Comparison of ENCODE assay signal across 8 mouse cellular contexts in genomic region chr11:109610795-109611302, GRCm38 (mm10). TPM values are rescaled to one million over a fixed set of nuclear protein-coding genes. Genes with fewer than 3 reads are reported as not detected.
A peak's percentile ranks its signal among the peaks of the same experiment; 100 is the strongest.
DNase-seq lines count a peak whose midpoint lies in the region; ATAC-seq and TF ChIP-seq lines count a peak whose summit lies in the region.

No protein-coding gene starts in this region.

- H3K9me3 ChIP-seq in hindbrain, postnatal 0 days (ENCODE audit: low read length) = no peaks in the 10 kb centered on the region

- H3K9ac ChIP-seq in hindbrain, postnatal 0 days (replicated peaks; ENCODE audit: low read length) = peak overlapping the region; percentile 86

- TF ChIP-seq CTCF in layer of hippocampus, adult 2 months (conservative IDR thresholded peaks at IDR 0.05) = peak; percentile 30
- peak; percentile 56 for TF ChIP-seq CTCF in hindbrain, postnatal 0 days (IDR thresholded peaks at IDR 0.05; ENCODE audit: low read depth)

- H3K4me3 ChIP-seq in layer of hippocampus, adult 2 months = peak overlapping the region; percentile 98
- peak overlapping the region; percentile 79 for H3K4me3 ChIP-seq in hindbrain, postnatal 0 days (ENCODE audit: low read length)

- WGBS in hindbrain, postnatal 0 days = under 1% methylated on average over 26 of the region's 26 CpGs

- H3K4me1 ChIP-seq in hindbrain, postnatal 0 days (ENCODE audit: insufficient read depth, low read length) = no peaks in the 10 kb centered on the region; the same call in 1 of the 2 replicates

- peak in 1 of 2 experiments; percentile 15 for DNase-seq in layer of hippocampus, adult 2 months (ENCODE audit: low spot score in 2 of 2)
- no peak for DNase-seq in layer of hippocampus, postnatal 10 days (ENCODE audit: low spot score in 2 of 2)
- DNase-seq in hindbrain, postnatal 0 days (ENCODE audit: low spot score) = no peak
- DNase-seq in layer of hippocampus, postnatal 36 days = no peak
- no peak for DNase-seq in kidney, postnatal 4 days
- DNase-seq in cerebellum, adult 18-20 months = no peak

- ATAC-seq in common myeloid progenitor, adult 5-6 weeks (replicated peaks; ENCODE audit: low read depth, poor library complexity, severe bottlenecking) = peak; percentile 5; the same call in 1 of the 2 replicates
- no peak for ATAC-seq in hindbrain, postnatal 0 days
- peak; percentile 0; the same call in 1 of the 2 replicates for ATAC-seq in monocyte, adult 5-6 weeks (replicated peaks; ENCODE audit: insufficient number of reproducible peaks, low FRiP score, low TSS enrichment, poor library complexity, severe bottlenecking)

- no peaks in the 10 kb centered on the region for H3K36me3 ChIP-seq in hindbrain, postnatal 0 days (ENCODE audit: insufficient read depth, low read length)

- no peaks in the 10 kb centered on the region for H3K27me3 ChIP-seq in hindbrain, postnatal 0 days (ENCODE audit: insufficient read depth, low read length)

- peak overlapping the region; percentile 96 for H3K27ac ChIP-seq in layer of hippocampus, adult 2 months
- H3K27ac ChIP-seq in hindbrain, postnatal 0 days = peak overlapping the region; percentile 87

- H3K4me2 ChIP-seq in hindbrain, postnatal 0 days (ENCODE audit: low read depth, low read length) = peak overlapping the region; percentile 83

RNA-seq across cellular contexts. Expression of gene Wipi1, which starts 0.9 kb away (rescaled TPM):
- total RNA-seq in layer of hippocampus, adult 2 months (2021) = 10 to 100 TPM; 21.6 to 22.2 TPM
- total RNA-seq in layer of hippocampus, postnatal 10 days (2021) = 10 to 100 TPM; 22.0 to 24.3 TPM
- 1.9 and 5.7 TPM in 2 replicates for total RNA-seq in common myeloid progenitor, adult 5-6 weeks (2017)
- 14.6 and 23.3 TPM in 2 replicates for total RNA-seq in hindbrain, postnatal 0 days (2014; rRNA removed)
- polyA plus RNA-seq in hindbrain, postnatal 0 days (2015; fragmentation: Nextera tagmentation; extraction: Ambion mirVana) = 21.0 and 23.5 TPM in 2 replicates
- total RNA-seq in monocyte, adult 5-6 weeks (2017) = 1.5 to 4.0 TPM (median 1.9 TPM) in 3 replicates
- 10 to 100 TPM; 22.4 to 23.5 TPM for total RNA-seq in layer of hippocampus, postnatal 36 days (2021)

RNA-seq across cellular contexts. Expression of gene Prkar1a, which starts 38.4 kb away (rescaled TPM):
- total RNA-seq in layer of hippocampus, adult 2 months (2021) = 100 to 1,000 TPM; 522 to 554 TPM
- 100 to 1,000 TPM; 414 to 447 TPM for total RNA-seq in layer of hippocampus, postnatal 10 days (2021)
- 93.1 and 123 TPM in 2 replicates for total RNA-seq in common myeloid progenitor, adult 5-6 weeks (2017)
- total RNA-seq in hindbrain, postnatal 0 days (2014; rRNA removed) = 190 and 198 TPM in 2 replicates
- polyA plus RNA-seq in hindbrain, postnatal 0 days (2015; fragmentation: Nextera tagmentation; extraction: Ambion mirVana) = 425 and 435 TPM in 2 replicates
- 124 to 194 TPM (median 167 TPM) in 3 replicates for total RNA-seq in monocyte, adult 5-6 weeks (2017)
- 100 to 1,000 TPM; 533 to 590 TPM for total RNA-seq in layer of hippocampus, postnatal 36 days (2021)
